Mouse (Mus musculus): Measurements from ENCODE around the gene Chrm3. TPM values are rescaled to one million over a fixed set of nuclear protein-coding genes. Genes with fewer than 3 reads are reported as not detected.

Gene Chrm3
- polyA plus RNA-seq, 1 experiment from 2014 or later: 1.3 TPM

GRCm38 (mm10) chr13:10112211-10112610 lies 248.4 kb downstream of the Chrm3 start:
- Histone ChIP-seq H3K4me3 (no peak overlapping the region), H3K27me3 (no peaks in the 10 kb centered on the region), H3K4me2 (replicated peaks) (no peak overlapping the region), H3K9me3 (replicated peaks) (no peaks in the 10 kb centered on the region), H3K4me1 (no peaks in the 10 kb centered on the region), H3K9ac (no peak overlapping the region), H3K36me3 (no peaks in the 10 kb centered on the region), H3K27ac (no peak overlapping the region)
- no peak for ATAC-seq (ENCODE audit: low FRiP score)
- whole genome bisulfite sequencing: 77% methylated on average over 2 of the region's 2 CpGs

GRCm38 (mm10) chr13:10109542-10109941 lies 251.1 kb downstream of the Chrm3 start:
- H3K4me2 ChIP-seq (replicated peaks): no peak overlapping the region
- no peak overlapping the region for H3K9ac ChIP-seq
- ATAC-seq (ENCODE audit: low FRiP score): no peak
- 40% methylated on average over 1 of the region's 1 CpGs for WGBS
- H3K4me1 ChIP-seq: no peaks in the 10 kb centered on the region
- no peak overlapping the region for H3K27ac ChIP-seq
- H3K9me3 ChIP-seq (replicated peaks): no peaks in the 10 kb centered on the region
- no peak overlapping the region for H3K4me3 ChIP-seq
- H3K27me3 ChIP-seq: no peaks in the 10 kb centered on the region
- H3K36me3 ChIP-seq: no peaks in the 10 kb centered on the region

DNA sequence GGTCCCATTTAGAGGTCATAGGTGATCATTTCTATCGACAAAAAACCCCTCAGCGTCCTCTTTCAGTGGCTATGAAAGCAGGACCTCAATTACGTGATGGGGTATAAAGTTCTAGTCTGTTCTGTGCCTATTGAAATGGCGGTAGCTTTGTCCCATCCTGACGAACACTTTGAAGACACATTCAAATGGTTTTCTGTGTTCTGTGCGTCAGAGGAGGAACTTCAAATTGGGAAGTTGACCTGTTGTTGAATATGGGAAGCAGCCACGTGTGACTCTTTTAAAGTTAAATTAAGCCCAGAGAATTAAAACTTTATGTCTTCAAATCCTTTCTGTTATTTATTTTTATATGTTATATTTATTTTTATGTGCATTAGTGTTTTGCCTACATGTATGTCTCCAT lies 253.3 kb downstream of the Chrm3 start:
- Histone ChIP-seq H3K4me3 (no peak overlapping the region), H3K4me1 (no peaks in the 10 kb centered on the region), H3K9ac (no peak overlapping the region), H3K36me3 (no peaks in the 10 kb centered on the region), H3K4me2 (replicated peaks) (no peak overlapping the region), H3K27me3 (no peaks in the 10 kb centered on the region), H3K9me3 (replicated peaks) (no peaks in the 10 kb centered on the region), H3K27ac (no peak overlapping the region)
- ATAC-seq (ENCODE audit: low FRiP score): no peak
- WGBS: 74% methylated on average over 7 of the region's 7 CpGs

GRCm38 (mm10) chr13:10090778-10091177 lies 269.9 kb downstream of the Chrm3 start:
- 79% methylated on average over 4 of the region's 4 CpGs for WGBS
- no peaks in the 10 kb centered on the region for H3K27me3 ChIP-seq
- no peak overlapping the region for H3K9ac ChIP-seq
- no peak overlapping the region for H3K27ac ChIP-seq
- H3K9me3 ChIP-seq (replicated peaks): no peaks in the 10 kb centered on the region
- H3K4me2 ChIP-seq (replicated peaks): no peak overlapping the region
- H3K4me3 ChIP-seq: no peak overlapping the region
- H3K4me1 ChIP-seq: no peaks in the 10 kb centered on the region
- ATAC-seq (ENCODE audit: low FRiP score): no peak
- H3K36me3 ChIP-seq: no peaks in the 10 kb centered on the region

DNA sequence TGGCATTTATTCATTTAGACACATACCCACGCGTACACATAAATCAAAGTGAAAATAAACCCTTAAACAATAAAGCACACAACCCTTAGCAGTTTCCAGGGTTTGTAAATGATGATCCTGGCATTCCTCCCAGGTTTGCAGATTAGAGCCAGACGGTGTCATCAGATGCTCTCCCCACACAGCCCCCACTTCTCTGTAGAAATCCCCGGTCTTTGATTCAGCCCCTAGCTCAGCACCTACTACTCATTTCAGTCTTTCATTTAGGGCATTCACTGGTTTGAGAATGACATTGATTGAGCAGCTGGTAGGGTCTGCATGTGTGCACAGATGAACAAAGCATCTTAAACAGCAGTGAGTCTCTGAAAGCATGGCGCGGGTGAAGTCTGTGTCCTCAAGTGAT lies 274.3 kb downstream of the Chrm3 start:
- Histone ChIP-seq H3K27ac (no peak overlapping the region), H3K4me3 (no peak overlapping the region), H3K4me1 (no peaks in the 10 kb centered on the region), H3K9me3 (replicated peaks) (no peaks in the 10 kb centered on the region), H3K36me3 (no peaks in the 10 kb centered on the region), H3K4me2 (replicated peaks) (no peak overlapping the region), H3K27me3 (no peaks in the 10 kb centered on the region), H3K9ac (no peak overlapping the region)
- no peak for ATAC-seq (ENCODE audit: low FRiP score)
- WGBS: 79% methylated on average over 6 of the region's 6 CpGs

DNA sequence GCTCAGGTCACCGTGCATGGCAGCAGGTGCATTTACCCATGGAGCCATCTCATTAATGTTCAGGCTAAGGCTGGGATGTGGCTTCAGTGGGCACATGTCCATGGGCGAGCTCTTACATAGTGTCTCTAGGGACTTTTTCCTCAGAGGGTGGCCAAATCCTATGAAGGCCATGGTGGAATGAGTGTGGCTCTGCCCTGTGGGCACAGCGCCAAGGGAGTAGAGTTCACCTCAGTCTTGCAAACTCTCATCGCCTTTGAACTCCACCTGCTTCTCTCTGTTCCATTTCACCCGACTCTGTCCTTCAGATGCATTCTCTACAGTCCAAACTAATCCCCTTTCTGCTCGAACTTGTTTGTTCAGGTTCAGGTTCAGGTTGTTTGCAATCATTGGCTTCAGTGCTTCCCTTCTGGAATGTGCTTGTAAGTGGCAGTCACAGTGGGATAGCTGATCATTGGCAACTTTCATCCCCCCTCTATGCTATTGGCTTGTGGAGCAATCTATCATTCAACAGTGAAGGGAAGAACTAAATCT lies 278.7 kb downstream of the Chrm3 start:
- Histone ChIP-seq H3K4me3 (no peak overlapping the region), H3K9ac (no peak overlapping the region)

DNA sequence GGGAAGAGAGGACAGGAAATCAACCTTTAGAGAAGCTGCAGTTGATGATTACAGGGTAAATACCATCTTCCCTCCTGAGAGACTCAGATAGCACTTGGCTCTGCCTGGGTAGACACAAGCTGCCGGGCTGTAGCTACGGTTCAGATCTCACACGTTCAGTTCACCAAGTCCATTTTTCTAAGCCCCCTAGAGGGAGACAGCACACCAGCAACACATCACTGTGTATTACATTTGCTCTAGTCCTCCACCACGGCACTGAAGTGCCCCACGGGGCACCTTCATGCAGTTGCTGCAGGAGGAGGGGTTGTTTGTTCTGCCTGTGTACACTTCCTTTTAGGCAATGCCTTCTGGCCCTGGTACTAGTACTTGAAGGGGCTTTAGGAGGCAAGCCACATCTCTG lies 289.5 kb downstream of the Chrm3 start:
- WGBS: 43% methylated on average over 5 of the region's 5 CpGs
- Histone ChIP-seq H3K4me2 (replicated peaks) (no peak overlapping the region), H3K36me3 (no peaks in the 10 kb centered on the region), H3K27me3 (no peaks in the 10 kb centered on the region), H3K4me3 (no peak overlapping the region), H3K4me1 (no peaks in the 10 kb centered on the region), H3K27ac (no peak overlapping the region), H3K9me3 (replicated peaks) (no peaks in the 10 kb centered on the region), H3K9ac (no peak overlapping the region)
- ATAC-seq (ENCODE audit: low FRiP score): peak; percentile 61; the same call in 1 of the 2 replicates

More for the DNA sequence above, 278.7 kb downstream of the Chrm3 start:
- H3K4me1 ChIP-seq: no peaks in the 10 kb centered on the region
- no peak for ATAC-seq (ENCODE audit: low FRiP score)
- 81% methylated on average over 6 of the region's 6 CpGs for WGBS
- H3K27me3 ChIP-seq: no peaks in the 10 kb centered on the region
- no peaks in the 10 kb centered on the region for H3K9me3 ChIP-seq (replicated peaks)
- no peaks in the 10 kb centered on the region for H3K36me3 ChIP-seq
- no peak overlapping the region for H3K4me2 ChIP-seq (replicated peaks)
- H3K27ac ChIP-seq: no peak overlapping the region

DNA sequence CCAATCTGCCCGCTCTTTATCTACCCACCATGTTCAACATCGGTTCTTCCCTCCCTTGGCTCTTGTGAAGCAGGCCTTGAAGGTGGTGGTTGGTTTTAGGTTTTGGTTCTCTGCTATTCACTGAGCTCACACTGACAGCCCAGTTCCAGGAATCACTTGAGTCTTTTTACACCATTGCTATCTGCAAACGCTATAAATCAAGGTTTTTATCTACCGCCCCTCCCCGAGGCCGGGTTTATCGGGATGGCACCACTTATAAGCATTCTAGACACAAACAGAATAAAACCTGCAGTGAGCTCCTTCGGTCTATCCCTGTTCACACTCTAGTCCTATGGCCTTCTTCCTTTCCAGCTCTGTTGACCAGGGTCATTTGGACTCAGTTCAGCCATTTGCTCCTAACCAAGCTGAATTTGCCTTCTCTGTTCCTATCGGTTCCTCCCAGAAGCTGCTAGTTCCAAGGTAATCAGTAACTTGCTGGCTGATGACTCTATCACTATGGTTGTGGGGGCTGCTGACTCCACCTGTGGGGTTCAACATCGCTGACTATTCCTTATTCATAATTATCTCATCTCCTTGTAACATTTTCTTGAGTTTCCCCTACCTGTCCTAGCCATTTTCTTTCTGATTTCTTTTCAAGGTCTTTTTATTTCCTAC lies 291.6 kb downstream of the Chrm3 start:
- Histone ChIP-seq H3K36me3 (no peaks in the 10 kb centered on the region), H3K4me1 (no peaks in the 10 kb centered on the region), H3K4me2 (replicated peaks) (no peak overlapping the region), H3K4me3 (no peak overlapping the region), H3K9ac (no peak overlapping the region), H3K9me3 (replicated peaks) (no peaks in the 10 kb centered on the region), H3K27ac (no peak overlapping the region), H3K27me3 (no peaks in the 10 kb centered on the region)
- no peak for ATAC-seq (ENCODE audit: low FRiP score)
- WGBS: 94% methylated on average over 10 of the region's 10 CpGs

DNA sequence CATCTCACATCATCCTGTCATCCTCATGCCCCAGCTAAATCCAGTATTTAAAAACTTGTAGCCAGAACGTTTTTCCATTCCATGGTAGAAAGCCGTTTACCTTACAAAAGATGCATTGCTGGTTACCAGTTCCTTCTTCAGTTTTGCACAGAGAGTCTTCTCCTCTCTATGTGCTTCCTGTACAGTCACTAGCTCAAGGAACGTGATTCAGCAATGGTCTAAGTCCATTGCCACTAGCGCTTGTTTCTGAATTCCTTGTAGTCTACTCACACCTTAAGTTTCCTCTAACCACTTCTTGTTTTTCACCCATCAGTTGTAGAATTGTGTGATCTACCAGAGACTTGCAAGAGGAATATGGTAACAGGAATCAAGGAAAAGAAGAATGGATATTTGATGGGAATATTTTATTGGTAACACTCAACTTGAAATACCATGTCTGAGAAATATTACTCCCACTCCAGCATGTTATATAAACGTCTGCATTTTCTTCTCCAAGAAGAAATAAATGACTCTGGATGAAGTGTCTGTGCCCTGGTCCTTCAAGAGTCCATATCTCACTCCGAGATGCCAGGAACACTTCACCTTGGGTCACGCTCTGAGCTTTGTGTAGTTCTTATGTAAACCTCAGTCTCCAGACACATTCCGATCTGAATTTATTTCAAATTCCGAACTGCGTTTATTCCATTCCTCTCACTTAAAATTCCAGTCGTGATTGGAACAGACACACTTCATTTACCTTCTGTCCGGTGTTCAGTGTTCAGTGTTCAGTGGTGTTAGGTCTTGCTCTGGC lies 293.6 kb downstream of the Chrm3 start:
- Histone ChIP-seq H3K27ac (no peak overlapping the region), H3K4me2 (replicated peaks) (no peak overlapping the region), H3K4me1 (no peaks in the 10 kb centered on the region), H3K9ac (no peak overlapping the region), H3K9me3 (replicated peaks) (no peaks in the 10 kb centered on the region), H3K4me3 (no peak overlapping the region), H3K36me3 (no peaks in the 10 kb centered on the region), H3K27me3 (no peaks in the 10 kb centered on the region)
- 89% methylated on average over 12 of the region's 12 CpGs for WGBS
- ATAC-seq (ENCODE audit: low FRiP score): no peak

DNA sequence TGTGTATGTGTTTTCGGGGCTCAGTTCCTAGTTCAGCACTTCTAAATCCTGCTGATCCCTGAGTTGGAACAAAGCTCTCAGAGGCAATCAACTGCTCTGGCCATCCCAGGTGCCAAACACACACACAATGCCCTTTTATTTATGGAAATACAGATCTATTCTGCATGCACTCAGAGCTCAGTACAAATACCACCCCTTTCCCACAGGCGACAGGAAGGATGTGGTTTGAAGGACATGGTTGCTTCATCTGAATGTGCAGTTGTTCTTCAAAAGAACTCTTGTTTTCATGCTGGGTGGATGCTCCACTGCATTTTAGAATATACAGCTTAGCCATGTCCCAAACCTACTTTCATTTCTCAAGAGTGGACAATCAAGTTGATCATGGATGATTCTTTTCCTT lies 294.9 kb downstream of the Chrm3 start:
- Histone ChIP-seq H3K9me3 (replicated peaks) (no peaks in the 10 kb centered on the region), H3K9ac (no peak overlapping the region), H3K27ac (no peak overlapping the region), H3K4me2 (replicated peaks) (no peak overlapping the region), H3K4me3 (no peak overlapping the region), H3K4me1 (no peaks in the 10 kb centered on the region), H3K27me3 (no peaks in the 10 kb centered on the region), H3K36me3 (no peaks in the 10 kb centered on the region)
- WGBS: 76% methylated on average over 2 of the region's 2 CpGs
- ATAC-seq (ENCODE audit: low FRiP score): no peak

DNA sequence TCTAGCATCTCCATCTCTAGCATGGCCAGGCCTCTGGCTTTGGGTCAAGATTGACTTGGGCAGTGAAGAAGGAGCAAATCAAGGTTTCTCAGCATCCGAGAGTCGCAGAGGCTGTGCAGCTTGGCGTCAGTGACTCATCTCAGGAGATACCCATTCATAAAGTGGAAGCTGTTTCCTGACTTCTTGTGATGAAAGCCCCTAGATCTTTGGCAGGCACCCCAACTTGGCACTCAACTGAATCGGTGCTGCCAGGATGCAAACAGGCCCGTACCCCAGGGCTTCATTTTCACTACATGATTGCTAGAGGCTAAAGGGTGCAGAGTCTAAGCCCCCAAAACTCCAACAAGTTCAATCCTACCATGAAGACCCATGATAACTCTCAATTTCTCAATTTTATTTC lies 298.0 kb downstream of the Chrm3 start:
- no peak overlapping the region for H3K27ac ChIP-seq
- H3K9ac ChIP-seq: no peak overlapping the region
- no peaks in the 10 kb centered on the region for H3K4me1 ChIP-seq
- H3K4me3 ChIP-seq: no peak overlapping the region
- H3K36me3 ChIP-seq: no peaks in the 10 kb centered on the region
- WGBS: 85% methylated on average over 5 of the region's 5 CpGs
- no peak for ATAC-seq (ENCODE audit: low FRiP score)
- H3K4me2 ChIP-seq (replicated peaks): no peak overlapping the region
- H3K9me3 ChIP-seq (replicated peaks): no peaks in the 10 kb centered on the region
- H3K27me3 ChIP-seq: no peaks in the 10 kb centered on the region

- Histone ChIP-seq H3K27me3 (no peaks in the 10 kb centered on the region), H3K9me3 (replicated peaks) (0 out of 2 replicates have a peak, but pooled peaks cover 4% of the 10 kb centered on the region), H3K27ac (no peak overlapping the region), H3K4me3 (no peak overlapping the region), H3K9ac (no peak overlapping the region), H3K4me1 (no peaks in the 10 kb centered on the region), H3K36me3 (no peaks in the 10 kb centered on the region), H3K4me2 (replicated peaks) (no peak overlapping the region)
- no peak for ATAC-seq (ENCODE audit: low FRiP score)
- WGBS: 63% methylated on average over 1 of the region's 1 CpGs
These were observed 301.7 kb downstream of the Chrm3 start for GRCm38 (mm10) chr13:10058993-10059392.

Measured in hindbrain, embryonic 12.5 days (tissue).